Mouse (Mus musculus): ENCODE data around the gene Dapk3. TPM values are rescaled to one million over a fixed set of nuclear protein-coding genes. Genes with fewer than 3 reads are reported as not detected.

Dapk3 gene
- total and polyA plus RNA-seq, 3 experiments, result 34.2 to 69.8 (median 40.8) TPM

- Histone ChIP-seq H3K4me1 (ENCODE audit: insufficient read depth, low read depth, low read length) (peaks cover 76% of the 10 kb centered on the region), H3K27me3 (ENCODE audit: insufficient read depth, low read length) (no peaks in the 10 kb centered on the region), H3K9me3 (replicated peaks) (no peaks in the 10 kb centered on the region), H3K4me3 (ENCODE audit: low read depth, low read length) (peak within 1 kb of the TSS; percentile 84), H3K36me3 (replicated peaks) (peaks cover 49% of the 10 kb centered on the region)
- DNase-seq (ENCODE audit: low spot score) (peak; percentile 94), ATAC-seq (ENCODE audit: extremely low read depth, insufficient number of reproducible peaks, low FRiP score, poor library complexity, severe bottlenecking) (peak; percentile 65)
- TF ChIP-seq POLR2AphosphoS5 (IDR thresholded peaks at IDR 0.05; ENCODE audit: insufficient replicate concordance, low read depth, low read length) (peak; percentile 96; the same call in 1 of the 2 replicates), TAL1 (conservative IDR thresholded peaks at IDR 0.05; ENCODE audit: low read depth, low read length) (no peak), GATA2 (IDR thresholded peaks at IDR 0.05; ENCODE audit: borderline replicate concordance, low read depth, low read length) (no peak), CTCF (IDR thresholded peaks at IDR 0.05; ENCODE audit: low read depth, low read length) (no peak), GATA1 (IDR thresholded peaks at IDR 0.05; ENCODE audit: borderline replicate concordance, low read length) (no peak)
These were observed 6.1 kb upstream of the Dapk3 start, which contains the start of gene Eef2 for GRCm38 (mm10) chr10:81176466-81177271. TSS of gene Eef2 (plus strand) at chr10:81176631.

- Histone ChIP-seq H3K4me3 (ENCODE audit: low read depth, low read length) (peak overlapping the region; percentile 84), H3K27me3 (ENCODE audit: insufficient read depth, low read length) (no peaks in the 10 kb centered on the region), H3K36me3 (replicated peaks) (peaks cover 57% of the 10 kb centered on the region), H3K9me3 (replicated peaks) (no peaks in the 10 kb centered on the region), H3K4me1 (ENCODE audit: insufficient read depth, low read depth, low read length) (peaks cover 82% of the 10 kb centered on the region)
- ATAC-seq (ENCODE audit: extremely low read depth, insufficient number of reproducible peaks, low FRiP score, poor library complexity, severe bottlenecking), result no peak
- no peak for DNase-seq (ENCODE audit: low spot score)
- TF ChIP-seq CTCF (IDR thresholded peaks at IDR 0.05; ENCODE audit: low read depth, low read length), result no peak
- no peak for TF ChIP-seq GATA1 (IDR thresholded peaks at IDR 0.05; ENCODE audit: borderline replicate concordance, low read length)
- no peak for TF ChIP-seq GATA2 (IDR thresholded peaks at IDR 0.05; ENCODE audit: borderline replicate concordance, low read depth, low read length)
- TF ChIP-seq POLR2AphosphoS5 (IDR thresholded peaks at IDR 0.05; ENCODE audit: insufficient replicate concordance, low read depth, low read length), result no peak; the same call in 1 of the 2 replicates
- TF ChIP-seq TAL1 (conservative IDR thresholded peaks at IDR 0.05; ENCODE audit: low read depth, low read length), result no peak
These were observed 5.3 kb upstream of the Dapk3 start for GRCm38 (mm10) chr10:81177491-81177925.

GRCm38 (mm10) chr10:81177958-81178712 lies 4.7 kb upstream of the Dapk3 start:
- TF ChIP-seq POLR2AphosphoS5 (IDR thresholded peaks at IDR 0.05; ENCODE audit: insufficient replicate concordance, low read depth, low read length) (peak; percentile 66), CTCF (IDR thresholded peaks at IDR 0.05; ENCODE audit: low read depth, low read length) (no peak), GATA2 (IDR thresholded peaks at IDR 0.05; ENCODE audit: borderline replicate concordance, low read depth, low read length) (no peak), TAL1 (conservative IDR thresholded peaks at IDR 0.05; ENCODE audit: low read depth, low read length) (no peak)
- Histone ChIP-seq H3K27me3 (ENCODE audit: insufficient read depth, low read length) (no peaks in the 10 kb centered on the region), H3K4me3 (ENCODE audit: low read depth, low read length) (peak overlapping the region; percentile 84), H3K36me3 (replicated peaks) (peaks cover 59% of the 10 kb centered on the region), H3K4me1 (ENCODE audit: insufficient read depth, low read depth, low read length) (peaks cover 78% of the 10 kb centered on the region), H3K9me3 (replicated peaks) (no peaks in the 10 kb centered on the region)
- no peak for ATAC-seq (ENCODE audit: extremely low read depth, insufficient number of reproducible peaks, low FRiP score, poor library complexity, severe bottlenecking)
- no peak for DNase-seq (ENCODE audit: low spot score)

GRCm38 (mm10) chr10:81178927-81179326 lies 3.9 kb upstream of the Dapk3 start:
- peaks cover 77% of the 10 kb centered on the region for H3K4me1 ChIP-seq (ENCODE audit: insufficient read depth, low read depth, low read length)
- H3K27me3 ChIP-seq (ENCODE audit: insufficient read depth, low read length), result no peaks in the 10 kb centered on the region
- ATAC-seq (ENCODE audit: extremely low read depth, insufficient number of reproducible peaks, low FRiP score, poor library complexity, severe bottlenecking), result no peak
- TF ChIP-seq TAL1 (conservative IDR thresholded peaks at IDR 0.05; ENCODE audit: low read depth, low read length) (no peak), GATA1 (IDR thresholded peaks at IDR 0.05; ENCODE audit: borderline replicate concordance, low read length) (no peak), CTCF (IDR thresholded peaks at IDR 0.05; ENCODE audit: low read depth, low read length) (no peak), POLR2AphosphoS5 (IDR thresholded peaks at IDR 0.05; ENCODE audit: insufficient replicate concordance, low read depth, low read length) (no peak), GATA2 (IDR thresholded peaks at IDR 0.05; ENCODE audit: borderline replicate concordance, low read depth, low read length) (no peak)
- no peaks in the 10 kb centered on the region for H3K9me3 ChIP-seq (replicated peaks)
- H3K4me3 ChIP-seq (ENCODE audit: low read depth, low read length), result peak overlapping the region; percentile 84
- H3K36me3 ChIP-seq (replicated peaks), result peaks cover 64% of the 10 kb centered on the region
- DNase-seq (ENCODE audit: low spot score), result no peak

- TF ChIP-seq CTCF (IDR thresholded peaks at IDR 0.05; ENCODE audit: low read depth, low read length), result peak; percentile 56; the same call in 1 of the 2 replicates
- no peak for TF ChIP-seq TAL1 (conservative IDR thresholded peaks at IDR 0.05; ENCODE audit: low read depth, low read length)
- peaks cover 77% of the 10 kb centered on the region for H3K4me1 ChIP-seq (ENCODE audit: insufficient read depth, low read depth, low read length)
- DNase-seq (ENCODE audit: low spot score) (no peak), ATAC-seq (ENCODE audit: extremely low read depth, insufficient number of reproducible peaks, low FRiP score, poor library complexity, severe bottlenecking) (no peak)
- H3K9me3 ChIP-seq (replicated peaks), result no peaks in the 10 kb centered on the region
- peaks cover 71% of the 10 kb centered on the region for H3K36me3 ChIP-seq (replicated peaks)
- H3K27me3 ChIP-seq (ENCODE audit: insufficient read depth, low read length), result no peaks in the 10 kb centered on the region
- peak overlapping the region; percentile 84 for H3K4me3 ChIP-seq (ENCODE audit: low read depth, low read length)
These were observed 3.1 kb upstream of the Dapk3 start for GRCm38 (mm10) chr10:81179451-81180342.

Measured in G1E (cell line).